Mouse (Mus musculus) layer of hippocampus, adult 9-10 months (tissue): ENCODE measurements around the gene Glrx.
"Not testable (repeated sequence)": the region's sequence is repeated elsewhere in the genome, so short reads cannot be mapped to it uniquely, and the experiment has no call there.

Experiments used
- DNase-seq: peaks from one replicate; pipeline ENCODE4 v3.0.0; 2022; ENCODE audit warnings: low spot score

The Glrx gene

GRCm38 (mm10) chr13:75839719-75840481 lies at the start of gene Glrx:
Gene Glrx, plus strand, starts transcription at chr13:75839868.
- peak; percentile 57 for DNase-seq

GRCm38 (mm10) chr13:75790550-75791205 lies 49.0 kb upstream of the Glrx start:
- DNase-seq: no peak

GRCm38 (mm10) chr13:75793863-75794629 lies 45.6 kb upstream of the Glrx start:
- no peak for DNase-seq

GRCm38 (mm10) chr13:75797369-75798141 lies 42.1 kb upstream of the Glrx start:
- DNase-seq: peak; percentile 96

GRCm38 (mm10) chr13:75798413-75799302 lies 41.0 kb upstream of the Glrx start:
- DNase-seq: no peak

- DNase-seq: no peak
Measured at GRCm38 (mm10) chr13:75799421-75799820, 40.2 kb upstream of the Glrx start.

GRCm38 (mm10) chr13:75807969-75808368 lies 31.7 kb upstream of the Glrx start:
- no peak for DNase-seq

GRCm38 (mm10) chr13:75809957-75810356 lies 29.7 kb upstream of the Glrx start:
- no peak for DNase-seq

- DNase-seq: no peak
Measured at GRCm38 (mm10) chr13:75817183-75817582, 22.5 kb upstream of the Glrx start.

GRCm38 (mm10) chr13:75818486-75818885 lies 21.2 kb upstream of the Glrx start:
- no peak for DNase-seq

- no peak for DNase-seq
Measured at GRCm38 (mm10) chr13:75818945-75819706, 20.5 kb upstream of the Glrx start.

- DNase-seq: no peak
Measured at GRCm38 (mm10) chr13:75819898-75820297, 19.8 kb upstream of the Glrx start.

- DNase-seq: not testable (repeated sequence)
Measured at GRCm38 (mm10) chr13:75822366-75822765, 17.3 kb upstream of the Glrx start.

- no peak for DNase-seq
Measured at GRCm38 (mm10) chr13:75823201-75823600, 16.5 kb upstream of the Glrx start.

GRCm38 (mm10) chr13:75824611-75825319 lies 14.9 kb upstream of the Glrx start:
- DNase-seq: no peak

GRCm38 (mm10) chr13:75825388-75825787 lies 14.3 kb upstream of the Glrx start:
- no peak for DNase-seq

GRCm38 (mm10) chr13:75830708-75831107 lies 9.0 kb upstream of the Glrx start:
- DNase-seq: no peak

GRCm38 (mm10) chr13:75831710-75832109 lies 8.0 kb upstream of the Glrx start:
- no peak for DNase-seq

GRCm38 (mm10) chr13:75832697-75833096 lies 7.0 kb upstream of the Glrx start:
- no peak for DNase-seq

GRCm38 (mm10) chr13:75833499-75833898 lies 6.2 kb upstream of the Glrx start:
- no peak for DNase-seq
